Mouse (Mus musculus) CH12.LX (cell line): ENCODE data around the gene Robo1. TPM values are rescaled to one million over a fixed set of nuclear protein-coding genes. Genes with fewer than 3 reads are reported as not detected.

ENCODE experiments used
- DNase-seq: peaks from one replicate; pipeline ENCODE4 v3.0.0-alpha.2; 2013; ENCODE audit errors: extremely low read depth
- H3K27ac ChIP-seq: 2 replicates; pipeline ENCODE4 v1.5.1; 2012; ENCODE audit warnings: low read depth, mild to moderate bottlenecking, control low read depth, moderate library complexity; ENCODE audit not compliant: insufficient read depth
- H3K27me3 ChIP-seq: replicated peaks from 2 replicates; pipeline ENCODE3; 2012; ENCODE audit warnings: inconsistent platforms
- H3K36me3 ChIP-seq, 2 experiments: replicated peaks in 1 of 2; 2 replicates each; pipeline versions ENCODE3 to v1.6.1; 2012; ENCODE audit warnings: inconsistent platforms in 1 of 2, low read length in 1 of 2, mild to moderate bottlenecking in 1 of 2, mixed read lengths in 1 of 2, moderate library complexity in 1 of 2; ENCODE audit not compliant: control insufficient read depth in 1 of 2, insufficient read depth in 1 of 2
- H3K4me1 ChIP-seq, 2 experiments: 2 replicates each; pipeline ENCODE4 v1.6.1; 2012; ENCODE audit warnings: inconsistent platforms in 1 of 2, moderate library complexity in 1 of 2; ENCODE audit not compliant: insufficient read depth in 2 of 2, control insufficient read depth in 1 of 2
- H3K4me2 ChIP-seq: 2 replicates; pipeline ENCODE4 v1.6.1; 2012; ENCODE audit warnings: low read depth, mild to moderate bottlenecking, control low read depth; ENCODE audit not compliant: poor library complexity, insufficient read depth, severe bottlenecking
- H3K4me3 ChIP-seq, 3 experiments: fragments of 150-350 bp in 1 of 3; sonication (generic) in 1 of 3; replicated peaks in 1 of 3; 2 replicates each; pipeline versions ENCODE3 to v1.5.1; 2011 to 2012; ENCODE audit warnings: low read depth in 2 of 3, low read length in 2 of 3, mild to moderate bottlenecking in 2 of 3, moderate library complexity in 2 of 3, control low read depth in 1 of 3, improper control_type of control experiment in 1 of 3, inconsistent platforms in 1 of 3, mixed read lengths in 1 of 3; ENCODE audit not compliant: poor library complexity in 1 of 3
- H3K79me2 ChIP-seq: replicated peaks from 2 replicates; pipeline ENCODE4 v1.6.1; 2012; ENCODE audit warnings: mild to moderate bottlenecking, moderate library complexity; ENCODE audit not compliant: control insufficient read depth, poor library complexity, insufficient read depth, severe bottlenecking; ENCODE audit errors: extremely low read depth
- H3K9ac ChIP-seq: 2 replicates; pipeline ENCODE4 v1.6.1; 2012; ENCODE audit warnings: low read depth, mild to moderate bottlenecking, control low read depth, moderate library complexity; ENCODE audit not compliant: insufficient read depth
- H3K9me3 ChIP-seq: replicated peaks from 2 replicates; pipeline ENCODE3; 2012; ENCODE audit warnings: low read length, inconsistent platforms, mixed read lengths
- CHD1 ChIP-seq: IDR thresholded peaks from 2 replicates; pipeline ENCODE4 v1.6.1; 2012; ENCODE audit warnings: low read depth, low read length, improper control_type of control experiment, inconsistent platforms
- CTCF ChIP-seq, 2 experiments: IDR thresholded peaks in 1 of 2; conservative IDR thresholded peaks in 1 of 2; 2 replicates each; pipeline ENCODE4 v1.5.1; 2011 to 2012; ENCODE audit warnings: low read depth in 2 of 2, low read length in 2 of 2, improper control_type of control experiment in 1 of 2, inconsistent platforms in 1 of 2, mild to moderate bottlenecking in 1 of 2, moderate library complexity in 1 of 2
- ELF1 ChIP-seq: IDR thresholded peaks from 2 replicates; pipeline ENCODE4 v1.6.1; 2014; ENCODE audit warnings: low read depth, mild to moderate bottlenecking, inconsistent platforms, low read length, improper control_type of control experiment
- EP300 ChIP-seq: IDR thresholded peaks from 2 replicates; pipeline ENCODE4 v1.6.1; 2011; ENCODE audit warnings: low read length, improper control_type of control experiment
- GABPA ChIP-seq: IDR thresholded peaks from 2 replicates; pipeline ENCODE4 v1.6.1; 2012; ENCODE audit warnings: low read depth, low read length, improper control_type of control experiment, inconsistent platforms; ENCODE audit not compliant: insufficient replicate concordance
- HCFC1 ChIP-seq: IDR thresholded peaks from 2 replicates; pipeline ENCODE4 v1.6.1; 2012; ENCODE audit warnings: low read depth, mild to moderate bottlenecking, inconsistent platforms, low read length, improper control_type of control experiment
- JUN ChIP-seq: IDR thresholded peaks from 2 replicates; pipeline ENCODE4 v1.6.1; 2011; ENCODE audit warnings: low read depth, mild to moderate bottlenecking, low read length, improper control_type of control experiment, moderate library complexity; ENCODE audit not compliant: insufficient read depth
- JUND ChIP-seq: conservative IDR thresholded peaks from 2 replicates; pipeline ENCODE4 v1.6.1; 2011; ENCODE audit warnings: low read depth, low read length, improper control_type of control experiment
- KAT2A ChIP-seq: IDR thresholded peaks from 2 replicates; pipeline ENCODE4 v1.6.1; 2012; ENCODE audit warnings: low read length, improper control_type of control experiment, inconsistent platforms; ENCODE audit not compliant: insufficient replicate concordance
- MAZ ChIP-seq: IDR thresholded peaks from 2 replicates; pipeline ENCODE4 v1.6.1; 2012; ENCODE audit warnings: low read depth, mild to moderate bottlenecking, inconsistent platforms, low read length, improper control_type of control experiment, moderate library complexity
- MEF2A ChIP-seq: IDR thresholded peaks from 2 replicates; pipeline ENCODE4 v1.6.1; 2014; ENCODE audit warnings: low read depth, mild to moderate bottlenecking, inconsistent platforms, low read length, improper control_type of control experiment, borderline replicate concordance
- MXI1 ChIP-seq: IDR thresholded peaks from 2 replicates; pipeline ENCODE4 v1.6.1; 2011; ENCODE audit warnings: mild to moderate bottlenecking, low read depth, low read length, improper control_type of control experiment
- NELFE ChIP-seq: IDR thresholded peaks from 2 replicates; pipeline ENCODE4 v1.6.1; 2011; ENCODE audit warnings: low read depth, low read length, improper control_type of control experiment
- NRF1 ChIP-seq: IDR thresholded peaks from 2 replicates; pipeline ENCODE4 v1.6.1; 2014; ENCODE audit warnings: low read depth, mild to moderate bottlenecking, inconsistent platforms, low read length, improper control_type of control experiment, moderate library complexity
- POLR2A ChIP-seq: IDR thresholded peaks from 2 replicates; pipeline ENCODE4 v1.6.1; 2011; ENCODE audit warnings: low read depth, mild to moderate bottlenecking, improper control_type of control experiment, low read length
- POLR2AphosphoS2 ChIP-seq: IDR thresholded peaks from 2 replicates; pipeline ENCODE4 v1.6.1; 2011; ENCODE audit warnings: low read depth, low read length, improper control_type of control experiment
- RAD21 ChIP-seq: IDR thresholded peaks from 2 replicates; pipeline ENCODE4 v1.6.1; 2011; ENCODE audit warnings: low read depth, mild to moderate bottlenecking, low read length, improper control_type of control experiment, moderate library complexity
- RCOR1 ChIP-seq: conservative IDR thresholded peaks from 2 replicates; pipeline ENCODE4 v1.6.1; 2012; ENCODE audit warnings: low read depth, mild to moderate bottlenecking, inconsistent platforms, low read length, improper control_type of control experiment
- TBP ChIP-seq: conservative IDR thresholded peaks from 2 replicates; pipeline ENCODE4 v1.6.1; 2011; ENCODE audit warnings: low read depth, low read length, improper control_type of control experiment
- USF1 ChIP-seq: IDR thresholded peaks from 2 replicates; pipeline ENCODE4 v1.6.1; 2014; ENCODE audit warnings: low read depth, mild to moderate bottlenecking, inconsistent platforms, low read length, improper control_type of control experiment
- USF2 ChIP-seq: conservative IDR thresholded peaks from 2 replicates; pipeline ENCODE4 v1.6.1; 2011; ENCODE audit warnings: low read depth, low read length, improper control_type of control experiment
- ZC3H11A ChIP-seq: IDR thresholded peaks from 2 replicates; pipeline ENCODE4 v1.6.1; 2012; ENCODE audit warnings: low read depth, mild to moderate bottlenecking, inconsistent platforms, low read length, improper control_type of control experiment
- ZKSCAN1 ChIP-seq: IDR thresholded peaks from 2 replicates; pipeline ENCODE4 v1.6.1; 2012; ENCODE audit warnings: low read depth, inconsistent platforms, low read length, improper control_type of control experiment, borderline replicate concordance
- ZMIZ1 ChIP-seq: IDR thresholded peaks from 2 replicates; pipeline ENCODE4 v1.6.1; 2012; ENCODE audit warnings: low read depth, mild to moderate bottlenecking, inconsistent platforms, low read length, improper control_type of control experiment
- ZNF384 ChIP-seq: IDR thresholded peaks from 2 replicates; pipeline ENCODE4 v1.6.1; 2012; ENCODE audit warnings: low read depth, low read length, improper control_type of control experiment, inconsistent platforms
- dilution Hi-C: fragments of 300-500 bp; cut with MboI; formaldehyde crosslinking; loops from 2 replicates; pipeline ENCODE4 v1.14.3; 2020; ENCODE audit warnings: low sequenced_read_pairs; ENCODE audit not compliant: extremely low pct_unique_long_range_greater_than_20kb, extremely low pct_ligation_motif_present
- in situ Hi-C: fragments of 300-500 bp; cut with MboI; formaldehyde crosslinking; loops from 3 replicates; pipeline ENCODE4 v1.14.3; 2019; ENCODE audit warnings: low sequenced_read_pairs, low pct_ligation_motif_present, low pct_unique_long_range_greater_than_20kb, mixed read lengths
- polyA plus RNA-seq: library from polyadenylated mRNA; unstranded; fragments of >175 nt; gene quantifications from 2 replicates; pipeline ENCODE4 v1.2.1, GENCODE M21; 2012; ENCODE audit warnings: low read depth; ENCODE audit not compliant: insufficient read length
- total RNA-seq, 2 experiments: library from RNA; depleted of rRNA; stranded (reverse); fragments of 300-350 nt in 1 of 2; fragments of >200 nt in 1 of 2; gene quantifications; 2 replicates each; pipeline ENCODE4 v1.2.3; 2012 to 2014

Gene Robo1
- total and polyA plus RNA-seq, 3 experiments: not detected

DNA sequence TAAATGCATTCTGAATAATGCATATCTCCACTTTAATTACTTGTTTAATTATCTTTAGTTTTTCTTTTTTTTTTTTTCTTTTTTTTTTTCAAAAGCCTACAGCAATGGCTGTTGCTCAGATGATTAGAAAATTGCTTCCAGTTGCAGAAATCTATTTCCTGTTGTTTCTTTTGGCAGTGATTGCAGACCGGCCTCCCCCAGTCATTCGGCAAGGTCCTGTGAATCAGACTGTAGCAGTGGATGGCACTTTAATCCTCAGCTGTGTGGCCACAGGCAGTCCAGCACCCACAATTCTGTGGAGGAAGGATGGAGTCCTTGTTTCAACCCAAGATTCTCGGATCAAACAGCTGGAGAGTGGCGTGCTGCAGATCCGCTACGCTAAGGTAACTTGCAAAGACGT, 661.9 kb downstream of the Robo1 start:
- H3K79me2 ChIP-seq: no peaks in the 10 kb centered on the region
- dilution Hi-C loops: no loop called here
- DNase-seq: no peak
- H3K4me3 ChIP-seq: no peak overlapping the region
- H3K9ac ChIP-seq: no peak overlapping the region
- H3K36me3 ChIP-seq: no peaks in the 10 kb centered on the region
- no peaks in the 10 kb centered on the region for H3K4me1 ChIP-seq
- peaks cover 55% of the 10 kb centered on the region for H3K9me3 ChIP-seq
- no peak overlapping the region for H3K27ac ChIP-seq
- no peak overlapping the region for H3K4me2 ChIP-seq
- no peaks in the 10 kb centered on the region for H3K27me3 ChIP-seq
- TF ChIP-seq MXI1: no peak
- TF ChIP-seq JUN: no peak
- no peak for TF ChIP-seq KAT2A
- TF ChIP-seq POLR2A: no peak
- TF ChIP-seq ELF1: no peak
- no peak for TF ChIP-seq ZNF384
- TF ChIP-seq TBP: no peak
- TF ChIP-seq CHD1: no peak
- TF ChIP-seq JUND: no peak
- TF ChIP-seq POLR2AphosphoS2: no peak
- in situ Hi-C loops: no loop called here

DNA sequence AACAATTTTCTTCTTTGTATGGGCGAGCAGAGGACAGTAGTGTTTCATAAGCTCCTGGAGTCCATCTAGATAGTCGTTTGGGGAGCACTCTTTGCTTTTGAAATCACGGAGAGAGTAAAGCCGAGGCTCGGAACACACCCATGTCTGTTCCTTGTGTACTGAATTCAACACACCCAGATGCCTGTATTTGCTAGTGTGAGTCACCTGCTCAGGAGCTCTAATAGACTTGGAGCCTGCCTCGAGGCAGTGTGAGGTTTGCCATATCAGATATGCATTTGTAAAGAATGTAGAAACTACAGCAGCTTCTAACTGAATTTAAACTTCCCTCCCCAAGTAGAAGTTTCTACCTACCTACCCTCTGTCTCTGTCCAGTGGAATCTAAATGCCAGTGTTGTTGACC, 665.6 kb downstream of the Robo1 start:
- no peaks in the 10 kb centered on the region for H3K4me1 ChIP-seq
- H3K4me3 ChIP-seq: no peak overlapping the region
- dilution Hi-C loops: no loop called here
- H3K27ac ChIP-seq: no peak overlapping the region
- TF ChIP-seq GABPA: no peak
- TF ChIP-seq CTCF (conservative IDR thresholded peaks at IDR 0.05 in 1 of 2, IDR thresholded peaks at IDR 0.05 in 1 of 2; ENCODE audit: low read depth in 2 of 2, low read length in 2 of 2): no peak
- TF ChIP-seq ZMIZ1: no peak
- no peak for TF ChIP-seq ZC3H11A
- TF ChIP-seq MEF2A: no peak
- TF ChIP-seq EP300: no peak
- no peak for TF ChIP-seq HCFC1
- TF ChIP-seq POLR2A: no peak
- TF ChIP-seq ZKSCAN1: no peak
- no peak for TF ChIP-seq USF1
- TF ChIP-seq RAD21: no peak
- no peak for TF ChIP-seq RCOR1
- no peak for TF ChIP-seq ELF1
- TF ChIP-seq MAZ: no peak
- no peak for TF ChIP-seq NELFE
- TF ChIP-seq JUN: no peak
- no peak for TF ChIP-seq NRF1
- TF ChIP-seq USF2: no peak
- TF ChIP-seq MXI1: no peak
- no peak for TF ChIP-seq ZNF384
- DNase-seq: no peak
- H3K27me3 ChIP-seq: no peaks in the 10 kb centered on the region
- no peak overlapping the region for H3K4me2 ChIP-seq
- in situ Hi-C loops: no loop called here
- H3K9ac ChIP-seq: no peak overlapping the region
- peaks cover 64% of the 10 kb centered on the region for H3K9me3 ChIP-seq
- H3K36me3 ChIP-seq: no peaks in the 10 kb centered on the region
- no peaks in the 10 kb centered on the region; the same call in 1 of the 2 replicates for H3K79me2 ChIP-seq
